31 mouse cellular contexts compared by ENCODE assay signal in genomic region chr6:24707499-24707898, GRCm38 (mm10). TPM values are rescaled to one million over a fixed set of nuclear protein-coding genes. Genes with fewer than 3 reads are reported as not detected.
DNase-seq lines count a peak whose midpoint lies in the region; ATAC-seq and TF ChIP-seq lines count a peak whose summit lies in the region.
"Had no signal": no experiment of that assay in that cellular context is flagged by ENCODE, and none has a peak within 500 bp of the region (broad histone marks: within the 10 kb centered on the region; RNA-seq: fewer than 3 reads in every experiment).

No protein-coding gene starts in this region.

- no peaks in the 10 kb centered on the region for H3K36me3 ChIP-seq in intestine, embryonic 14.5 days (ENCODE audit: control insufficient read depth, insufficient read depth, low read length)
- H3K36me3 ChIP-seq in intestine, embryonic 15.5 days, result no peaks in the 10 kb centered on the region
- H3K36me3 ChIP-seq in intestine, postnatal 0 days (ENCODE audit: control insufficient read depth, insufficient read depth), result no peaks in the 10 kb centered on the region
- no peaks in the 10 kb centered on the region for H3K36me3 ChIP-seq in stomach, embryonic 16.5 days (ENCODE audit: control insufficient read depth, insufficient read depth, low read length)
- H3K36me3 ChIP-seq: embryonic facial prominence, embryonic 13.5 days; embryonic facial prominence, embryonic 15.5 days; forebrain, embryonic 10.5 days; forebrain, embryonic 12.5 days had no signal

- 67% methylated on average over 2 of the region's 2 CpGs for WGBS in intestine, embryonic 14.5 days
- WGBS in intestine, embryonic 15.5 days, result 58% methylated on average over 2 of the region's 2 CpGs
- 41% methylated on average over 2 of the region's 2 CpGs for WGBS in intestine, postnatal 0 days
- 61% methylated on average over 2 of the region's 2 CpGs for WGBS in stomach, embryonic 16.5 days

- no peak for TF ChIP-seq CTCF in intestine, postnatal 0 days (IDR thresholded peaks at IDR 0.05; ENCODE audit: low read depth)

- no peak overlapping the region for H3K4me2 ChIP-seq in intestine, embryonic 14.5 days (ENCODE audit: low read length)
- H3K4me2 ChIP-seq in intestine, embryonic 15.5 days (replicated peaks), result no peak overlapping the region
- no peak overlapping the region for H3K4me2 ChIP-seq in intestine, postnatal 0 days (replicated peaks; ENCODE audit: low read depth)
- no peak overlapping the region for H3K4me2 ChIP-seq in stomach, embryonic 16.5 days (ENCODE audit: low read depth, low read length)
- H3K4me2 ChIP-seq: embryonic facial prominence, embryonic 13.5 days; embryonic facial prominence, embryonic 15.5 days; forebrain, embryonic 12.5 days had no signal

- no peak overlapping the region for H3K27ac ChIP-seq in intestine, embryonic 14.5 days (ENCODE audit: low read depth)
- no peak overlapping the region for H3K27ac ChIP-seq in intestine, embryonic 15.5 days
- peak overlapping the region; percentile 71 for H3K27ac ChIP-seq in intestine, postnatal 0 days (ENCODE audit: low read depth, low read length)
- H3K27ac ChIP-seq in stomach, embryonic 16.5 days (ENCODE audit: low read length), result peak overlapping the region; percentile 67; the same call in 1 of the 2 replicates
- H3K27ac ChIP-seq: embryonic facial prominence, embryonic 13.5 days; embryonic facial prominence, embryonic 15.5 days; forebrain, embryonic 10.5 days; forebrain, embryonic 12.5 days had no signal

- no peaks in the 10 kb centered on the region for H3K9me3 ChIP-seq in intestine, embryonic 14.5 days (ENCODE audit: control insufficient read depth, low read length)
- no peaks in the 10 kb centered on the region for H3K9me3 ChIP-seq in intestine, embryonic 15.5 days
- H3K9me3 ChIP-seq in intestine, postnatal 0 days (ENCODE audit: control insufficient read depth), result no peaks in the 10 kb centered on the region
- H3K9me3 ChIP-seq in stomach, embryonic 16.5 days (replicated peaks; ENCODE audit: control insufficient read depth, low read length), result no peaks in the 10 kb centered on the region
- H3K9me3 ChIP-seq: embryonic facial prominence, embryonic 13.5 days; embryonic facial prominence, embryonic 15.5 days; forebrain, embryonic 10.5 days; forebrain, embryonic 12.5 days had no signal

- no peak overlapping the region for H3K9ac ChIP-seq in intestine, embryonic 14.5 days (ENCODE audit: low read length)
- no peak overlapping the region for H3K9ac ChIP-seq in intestine, embryonic 15.5 days
- H3K9ac ChIP-seq in intestine, postnatal 0 days (ENCODE audit: low read depth, low read length), result no peak overlapping the region
- H3K9ac ChIP-seq in stomach, embryonic 16.5 days (ENCODE audit: low read length), result no peak overlapping the region
- H3K9ac ChIP-seq: embryonic facial prominence, embryonic 13.5 days; embryonic facial prominence, embryonic 15.5 days; forebrain, embryonic 12.5 days had no signal

- DNase-seq in intestine, embryonic 14.5 days (ENCODE audit: low spot score), result no peak
- no peak for DNase-seq in gastrocnemius, postnatal 10 days
- DNase-seq in left cerebral cortex, adult 18-20 months (ENCODE audit: low spot score in 2 of 2), result no peak
- DNase-seq in kidney, adult 11 months, result no peak
- no peak for DNase-seq in ovary, postnatal 36 days (ENCODE audit: low spot score)
- DNase-seq: adrenal gland, adult 2 months; adrenal gland, postnatal 10 days; adrenal gland, postnatal 25 days; cerebellum, adult 11 months; cerebellum, adult 18-20 months; cerebellum, adult 8-10 months; cerebellum, adult 9-11 months; cerebellum, postnatal 14 days; cerebellum, postnatal 36 days; embryo, embryonic 11 days had no signal

- no peak overlapping the region for H3K4me3 ChIP-seq in intestine, embryonic 14.5 days (ENCODE audit: low read depth, low read length)
- no peak overlapping the region for H3K4me3 ChIP-seq in intestine, embryonic 15.5 days (replicated peaks)
- H3K4me3 ChIP-seq in intestine, postnatal 0 days (ENCODE audit: low read depth, low read length), result no peak overlapping the region
- H3K4me3 ChIP-seq in stomach, embryonic 16.5 days (replicated peaks; ENCODE audit: low read length), result no peak overlapping the region
- H3K4me3 ChIP-seq: embryonic facial prominence, embryonic 13.5 days; embryonic facial prominence, embryonic 15.5 days; erythroblast, embryonic 14.5 days; forebrain, embryonic 10.5 days; forebrain, embryonic 12.5 days had no signal

- H3K27me3 ChIP-seq in intestine, embryonic 14.5 days (replicated peaks; ENCODE audit: control insufficient read depth, insufficient read depth, low read length), result no peaks in the 10 kb centered on the region
- no peaks in the 10 kb centered on the region for H3K27me3 ChIP-seq in intestine, embryonic 15.5 days (replicated peaks)
- H3K27me3 ChIP-seq in intestine, postnatal 0 days (replicated peaks; ENCODE audit: control insufficient read depth, insufficient read depth, low read length), result no peaks in the 10 kb centered on the region
- no peaks in the 10 kb centered on the region for H3K27me3 ChIP-seq in stomach, embryonic 16.5 days (ENCODE audit: control insufficient read depth, insufficient read depth, low read length)
- H3K27me3 ChIP-seq: embryonic facial prominence, embryonic 13.5 days; embryonic facial prominence, embryonic 15.5 days; forebrain, embryonic 12.5 days had no signal

- ATAC-seq in intestine, embryonic 14.5 days (replicated peaks; ENCODE audit: low FRiP score, low TSS enrichment, low read depth), result peak; percentile 53; the same call in 1 of the 2 replicates
- ATAC-seq in intestine, embryonic 15.5 days, result peak; percentile 72
- peak; percentile 85 for ATAC-seq in intestine, postnatal 0 days
- no peak; the same call in 1 of the 2 replicates for ATAC-seq in stomach, embryonic 16.5 days (ENCODE audit: insufficient read depth, low FRiP score)
- ATAC-seq: forebrain, embryonic 14.5 days had no signal

- H3K4me1 ChIP-seq in intestine, embryonic 14.5 days (replicated peaks; ENCODE audit: control insufficient read depth, insufficient read depth, low read length), result no peaks in the 10 kb centered on the region
- no peaks in the 10 kb centered on the region for H3K4me1 ChIP-seq in intestine, embryonic 15.5 days (replicated peaks)
- no peaks in the 10 kb centered on the region for H3K4me1 ChIP-seq in intestine, postnatal 0 days (replicated peaks; ENCODE audit: control insufficient read depth, insufficient read depth, low read length)
- H3K4me1 ChIP-seq in stomach, embryonic 16.5 days (ENCODE audit: control insufficient read depth, insufficient read depth, low read length), result 0 out of 2 replicates have a peak, but pooled peaks cover 2% of the 10 kb centered on the region
- H3K4me1 ChIP-seq: embryonic facial prominence, embryonic 13.5 days; embryonic facial prominence, embryonic 15.5 days; forebrain, embryonic 10.5 days; forebrain, embryonic 12.5 days had no signal

RNA-seq across cellular contexts. Expression of gene Hyal6, which starts 25.5 kb away (rescaled TPM):
- 0.08 TPM in 1 of 2 replicates, not detected in the other for polyA plus RNA-seq in intestine, embryonic 14.5 days (2014; fragmentation: Nextera tagmentation; extraction: Ambion mirVana)
- not detected in 2 replicates for polyA plus RNA-seq in intestine, embryonic 15.5 days (2015; fragmentation: Nextera tagmentation; extraction: Ambion mirVana)
- polyA plus RNA-seq in intestine, postnatal 0 days (2015; fragmentation: Nextera tagmentation; extraction: Ambion mirVana), result not detected in 2 replicates
- polyA plus RNA-seq in stomach, embryonic 16.5 days (2015; fragmentation: Nextera tagmentation; extraction: Ambion mirVana), result not detected in 2 replicates
- not detected for total RNA-seq in gastrocnemius, postnatal 10 days (2021)
- total RNA-seq in left cerebral cortex, adult 18-20 months (2021), result not detected
- total RNA-seq: adrenal gland, adult 2 months; adrenal gland, postnatal 10 days; adrenal gland, postnatal 25 days; adrenal gland, postnatal 4 days; common myeloid progenitor, adult 5-6 weeks; ES-E14; MEL had no signal
- polyA plus RNA-seq: adrenal gland, adult 2 months; brain, embryonic 14.5 days; embryonic facial prominence, embryonic 11.5 days; embryonic facial prominence, embryonic 13.5 days; embryonic facial prominence, embryonic 15.5 days; erythroblast, embryonic 14.5 days; forebrain, embryonic 10.5 days; forebrain, embryonic 12.5 days; forebrain, embryonic 14.5 days had no signal

RNA-seq across cellular contexts. Expression of gene Hyal4, which starts 40.6 kb away (rescaled TPM):
- not detected in 2 replicates for polyA plus RNA-seq in intestine, embryonic 14.5 days (2014; fragmentation: Nextera tagmentation; extraction: Ambion mirVana)
- polyA plus RNA-seq in intestine, embryonic 15.5 days (2015; fragmentation: Nextera tagmentation; extraction: Ambion mirVana), result 0.05 TPM in 1 of 2 replicates, not detected in the other
- not detected in 2 replicates for polyA plus RNA-seq in intestine, postnatal 0 days (2015; fragmentation: Nextera tagmentation; extraction: Ambion mirVana)
- polyA plus RNA-seq in stomach, embryonic 16.5 days (2015; fragmentation: Nextera tagmentation; extraction: Ambion mirVana), result not detected in 2 replicates
- not detected for total RNA-seq in gastrocnemius, postnatal 10 days (2021)
- total RNA-seq in left cerebral cortex, adult 18-20 months (2021), result not detected
- total RNA-seq: adrenal gland, adult 2 months; adrenal gland, postnatal 10 days; adrenal gland, postnatal 25 days; adrenal gland, postnatal 4 days; common myeloid progenitor, adult 5-6 weeks; ES-E14; MEL had no signal
- polyA plus RNA-seq: adrenal gland, adult 2 months; brain, embryonic 14.5 days; C2C12; embryonic facial prominence, embryonic 11.5 days; embryonic facial prominence, embryonic 13.5 days; erythroblast, embryonic 14.5 days; forebrain, embryonic 10.5 days; forebrain, embryonic 12.5 days; forebrain, embryonic 14.5 days had no signal

RNA-seq across cellular contexts. Expression of gene Wasl, which starts 42.7 kb away (rescaled TPM):
- polyA plus RNA-seq in intestine, embryonic 14.5 days (2014; fragmentation: Nextera tagmentation; extraction: Ambion mirVana), result 59.0 and 59.2 TPM in 2 replicates
- polyA plus RNA-seq in intestine, embryonic 15.5 days (2015; fragmentation: Nextera tagmentation; extraction: Ambion mirVana), result 66.2 and 74.3 TPM in 2 replicates
- 103 and 120 TPM in 2 replicates for polyA plus RNA-seq in intestine, postnatal 0 days (2015; fragmentation: Nextera tagmentation; extraction: Ambion mirVana)
- polyA plus RNA-seq in stomach, embryonic 16.5 days (2015; fragmentation: Nextera tagmentation; extraction: Ambion mirVana), result 54.3 and 55.5 TPM in 2 replicates
- total RNA-seq in gastrocnemius, postnatal 10 days (2021), result 10 to 100 TPM; 19.0 to 26.3 TPM
- total RNA-seq in left cerebral cortex, adult 18-20 months (2021), result 100 to 1,000 TPM; 114 to 122 TPM

Comparison
In these comparisons a context has a peak if more than half of its experiments do, and no peak if none do; other contexts are left out.
1. H3K27ac ChIP-seq: peak in intestine, postnatal 0 days (single experiment) and stomach, embryonic 16.5 days (single experiment); none in intestine, embryonic 14.5 days (single experiment) and intestine, embryonic 15.5 days (single experiment).